Mouse (Mus musculus): ENCODE measurements around the gene Fads1.

Fads1 gene

DNA sequence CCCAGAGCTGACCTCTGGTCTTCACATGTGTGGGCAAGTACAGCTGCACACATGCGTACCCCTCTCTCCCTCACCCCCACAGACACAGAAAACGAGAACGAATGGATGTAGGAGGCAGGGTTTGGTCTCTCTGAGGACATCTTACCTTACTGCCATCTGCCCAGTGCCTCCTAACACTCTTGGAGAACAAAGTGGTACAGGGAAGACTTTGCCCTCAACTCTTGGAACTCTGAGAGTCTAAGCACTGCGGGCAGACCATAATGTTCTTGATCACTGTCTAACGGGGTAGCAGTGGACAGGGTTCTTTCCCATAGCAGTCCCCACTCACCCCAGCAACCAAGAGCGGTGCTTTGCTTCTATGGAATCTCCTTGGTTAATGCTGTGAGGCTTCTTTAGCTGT is 6.3 kb downstream of the Fads1 start:
- Histone ChIP-seq H3K36me3 (ENCODE audit: control insufficient read depth, insufficient read depth, low read length, poor library complexity, severe bottlenecking) (no peaks in the 10 kb centered on the region), H3K27me3 (ENCODE audit: control insufficient read depth, insufficient read depth, low read length, poor library complexity, severe bottlenecking) (no peaks in the 10 kb centered on the region)
- DNase-seq (ENCODE audit: low read depth, low spot score) = no peak

DNA sequence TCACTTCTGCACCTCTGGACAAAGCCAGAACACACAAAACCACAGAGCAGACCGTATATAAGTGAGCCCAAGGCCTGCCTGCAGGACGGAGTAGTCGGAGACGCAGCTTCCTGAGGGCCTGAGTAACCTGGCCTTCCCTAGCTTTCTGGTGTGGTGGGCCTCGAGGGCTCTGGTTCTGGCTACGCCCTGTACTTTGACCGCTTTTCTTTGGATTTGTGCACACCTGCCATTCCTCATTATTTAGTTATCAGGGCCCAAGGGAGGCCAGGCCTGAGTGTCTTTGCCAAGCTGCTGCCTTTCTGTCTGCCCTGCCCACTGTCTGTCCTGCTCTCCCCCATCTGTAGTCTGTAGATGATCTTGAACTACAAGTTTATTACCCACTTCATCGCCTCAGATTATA is 7.3 kb downstream of the Fads1 start:
- Histone ChIP-seq H3K27me3 (ENCODE audit: control insufficient read depth, insufficient read depth, low read length, poor library complexity, severe bottlenecking) (no peaks in the 10 kb centered on the region), H3K36me3 (ENCODE audit: control insufficient read depth, insufficient read depth, low read length, poor library complexity, severe bottlenecking) (no peaks in the 10 kb centered on the region)
- DNase-seq (ENCODE audit: low read depth, low spot score) = no peak

DNA sequence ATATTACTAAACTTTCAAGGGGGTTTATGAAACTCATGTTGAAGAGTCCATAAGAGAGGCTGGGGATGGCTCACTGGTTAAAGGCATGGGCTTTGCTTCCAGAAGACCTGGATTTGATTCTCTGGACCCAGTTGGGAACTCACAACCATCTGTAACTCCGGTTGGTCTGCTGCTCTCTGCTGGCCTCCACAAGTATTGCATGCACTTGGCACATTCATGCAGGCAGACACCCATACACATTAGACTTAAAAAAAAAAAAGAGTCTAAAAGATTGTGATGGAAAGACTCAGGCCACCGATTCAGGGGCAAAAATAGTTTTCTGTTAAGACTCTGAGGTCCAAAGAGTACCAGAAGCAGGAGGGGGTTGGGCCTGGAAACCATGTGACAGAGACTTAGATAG is 8.1 kb downstream of the Fads1 start:
- peak; percentile 72 for DNase-seq (ENCODE audit: low read depth, low spot score)
- no peaks in the 10 kb centered on the region for H3K36me3 ChIP-seq (ENCODE audit: control insufficient read depth, insufficient read depth, low read length, poor library complexity, severe bottlenecking)
- H3K27me3 ChIP-seq (ENCODE audit: control insufficient read depth, insufficient read depth, low read length, poor library complexity, severe bottlenecking) = no peaks in the 10 kb centered on the region

DNA sequence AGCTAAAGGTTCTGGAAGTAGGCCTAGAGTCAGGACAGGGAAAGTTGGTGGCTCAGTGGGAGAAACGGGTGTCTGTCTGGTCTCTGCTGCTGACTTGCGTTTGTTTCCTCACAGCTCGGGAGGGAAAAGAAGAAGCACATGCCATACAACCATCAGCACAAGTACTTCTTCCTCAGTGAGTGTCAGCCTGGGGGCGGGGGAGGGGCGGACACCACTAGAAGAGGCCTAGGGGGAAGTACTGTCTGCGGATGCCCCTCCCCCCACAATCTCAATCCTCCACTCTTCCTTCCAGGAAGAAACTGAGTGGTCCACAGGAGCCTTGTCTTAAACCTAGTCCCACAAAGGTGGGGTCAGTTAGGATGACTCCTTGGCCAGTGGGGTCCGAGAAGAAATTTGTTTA is 8.6 kb downstream of the Fads1 start:
- Histone ChIP-seq H3K36me3 (ENCODE audit: control insufficient read depth, insufficient read depth, low read length, poor library complexity, severe bottlenecking) (no peaks in the 10 kb centered on the region), H3K27me3 (ENCODE audit: control insufficient read depth, insufficient read depth, low read length, poor library complexity, severe bottlenecking) (no peaks in the 10 kb centered on the region)
- peak; percentile 39 for DNase-seq (ENCODE audit: low read depth, low spot score)

DNA sequence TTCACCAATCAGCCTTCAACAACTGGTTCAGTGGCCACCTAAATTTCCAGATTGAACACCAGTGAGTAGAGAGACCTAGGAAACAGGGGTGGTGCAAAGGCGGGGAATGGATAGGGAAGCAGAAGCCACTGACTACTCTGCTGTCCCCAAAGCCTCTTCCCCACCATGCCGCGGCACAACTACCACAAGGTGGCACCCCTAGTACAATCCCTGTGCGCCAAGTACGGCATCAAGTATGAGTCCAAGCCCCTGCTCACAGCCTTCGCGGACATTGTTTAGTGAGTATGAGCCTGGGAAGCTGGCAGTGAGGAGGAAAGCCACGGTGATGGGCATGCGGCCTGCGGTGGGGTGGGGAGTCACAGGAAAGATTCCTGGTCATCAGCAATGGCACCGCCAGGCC is 11.6 kb downstream of the Fads1 start:
- Histone ChIP-seq H3K36me3 (ENCODE audit: control insufficient read depth, insufficient read depth, low read length, poor library complexity, severe bottlenecking) (no peaks in the 10 kb centered on the region; the same call in 1 of the 2 replicates), H3K27me3 (ENCODE audit: control insufficient read depth, insufficient read depth, low read length, poor library complexity, severe bottlenecking) (no peaks in the 10 kb centered on the region)
- DNase-seq (ENCODE audit: low read depth, low spot score) = no peak

DNA sequence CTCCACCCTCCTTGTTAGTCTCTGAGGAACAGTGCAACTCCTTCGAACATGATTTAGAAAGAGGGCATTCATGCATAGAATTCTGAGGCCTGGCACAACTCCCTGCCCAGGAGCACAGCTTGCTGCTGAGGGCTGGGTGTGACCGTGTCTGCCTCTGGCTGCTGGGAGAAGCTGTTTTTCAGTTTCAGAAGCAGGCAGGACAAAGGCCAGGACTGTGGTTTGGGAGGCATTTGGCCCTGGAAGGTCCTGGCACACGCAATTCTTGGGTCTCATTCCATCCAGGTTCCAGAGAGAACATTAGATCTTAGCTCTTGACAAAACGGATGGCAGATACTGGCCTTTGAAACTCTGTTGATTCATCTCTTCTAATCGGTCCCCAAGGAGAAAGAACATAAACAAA is 12.6 kb downstream of the Fads1 start:
- peaks cover 4% of the 10 kb centered on the region for H3K36me3 ChIP-seq (ENCODE audit: control insufficient read depth, insufficient read depth, low read length, poor library complexity, severe bottlenecking)

DNA sequence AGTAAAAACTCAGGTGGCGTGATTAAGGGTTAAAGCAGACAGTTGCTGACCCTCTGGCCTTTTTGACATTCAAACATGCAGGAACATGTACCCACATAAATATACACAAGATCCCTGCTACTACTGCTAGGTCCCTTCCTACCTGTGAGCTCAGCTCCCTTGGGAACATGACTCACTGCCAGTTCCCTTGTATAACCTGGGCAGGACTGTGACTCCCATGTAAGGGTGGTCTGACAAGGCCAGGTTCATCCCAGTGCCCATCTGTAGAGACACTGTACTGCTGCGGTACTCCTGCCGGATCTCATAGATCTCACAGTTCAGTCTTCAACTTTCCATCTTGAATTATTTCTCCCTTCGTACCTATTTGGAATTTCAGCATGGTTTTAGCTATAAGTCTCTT is 14.4 kb downstream of the Fads1 start:
- no peaks in the 10 kb centered on the region for H3K27me3 ChIP-seq (ENCODE audit: control insufficient read depth, insufficient read depth, low read length, poor library complexity, severe bottlenecking)
- DNase-seq (ENCODE audit: low read depth, low spot score) = no peak
- peaks cover 4% of the 10 kb centered on the region for H3K36me3 ChIP-seq (ENCODE audit: control insufficient read depth, insufficient read depth, low read length, poor library complexity, severe bottlenecking)

More for the DNA sequence above, 12.6 kb downstream of the Fads1 start:
- H3K27me3 ChIP-seq (ENCODE audit: control insufficient read depth, insufficient read depth, low read length, poor library complexity, severe bottlenecking) = no peaks in the 10 kb centered on the region
- DNase-seq (ENCODE audit: low read depth, low spot score) = no peak

DNA sequence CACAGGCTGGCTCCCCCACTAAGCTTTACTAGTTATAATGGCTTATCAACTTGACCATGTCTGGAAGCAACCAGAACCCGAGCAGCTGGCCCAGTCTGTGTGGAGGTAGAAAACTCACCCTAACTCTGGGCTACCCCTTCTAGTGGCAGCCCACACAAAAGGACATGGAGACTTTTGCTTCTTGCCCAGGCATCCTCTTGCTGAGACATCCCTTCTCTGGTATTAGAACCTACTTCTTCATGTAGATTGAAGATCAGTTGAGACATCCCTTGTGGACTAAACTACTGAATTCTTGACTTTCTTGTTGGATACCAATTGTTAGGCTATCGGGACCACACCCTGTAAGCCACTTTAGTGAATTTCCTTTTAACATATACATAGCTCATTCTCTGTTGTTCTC is 15.6 kb downstream of the Fads1 start:
- Histone ChIP-seq H3K36me3 (ENCODE audit: control insufficient read depth, insufficient read depth, low read length, poor library complexity, severe bottlenecking) (peaks cover 4% of the 10 kb centered on the region), H3K27me3 (ENCODE audit: control insufficient read depth, insufficient read depth, low read length, poor library complexity, severe bottlenecking) (no peaks in the 10 kb centered on the region)
- DNase-seq (ENCODE audit: low read depth, low spot score) = no peak

DNA sequence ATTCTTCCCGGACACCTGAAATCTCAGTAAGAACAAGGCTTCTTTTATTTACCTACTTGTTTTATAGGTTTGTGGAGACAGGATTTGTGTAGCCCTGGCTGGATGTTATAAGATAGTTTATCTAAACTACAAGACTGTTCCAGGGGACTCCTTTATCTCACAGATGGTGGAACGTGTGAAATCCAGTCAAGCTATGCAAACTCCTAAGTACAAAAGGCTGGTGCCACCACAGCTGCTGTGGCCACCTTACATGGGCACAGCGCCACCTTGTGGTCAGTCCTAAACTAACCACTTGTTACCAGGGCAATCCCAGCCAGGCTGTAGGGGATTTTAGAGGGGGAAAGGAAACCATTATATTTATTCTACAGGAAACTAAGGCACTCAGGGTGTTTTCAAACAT is 16.0 kb downstream of the Fads1 start:
- Histone ChIP-seq H3K27me3 (ENCODE audit: control insufficient read depth, insufficient read depth, low read length, poor library complexity, severe bottlenecking) (no peaks in the 10 kb centered on the region), H3K36me3 (ENCODE audit: control insufficient read depth, insufficient read depth, low read length, poor library complexity, severe bottlenecking) (peaks cover 4% of the 10 kb centered on the region)
- DNase-seq (ENCODE audit: low read depth, low spot score) = peak; percentile 86

DNA sequence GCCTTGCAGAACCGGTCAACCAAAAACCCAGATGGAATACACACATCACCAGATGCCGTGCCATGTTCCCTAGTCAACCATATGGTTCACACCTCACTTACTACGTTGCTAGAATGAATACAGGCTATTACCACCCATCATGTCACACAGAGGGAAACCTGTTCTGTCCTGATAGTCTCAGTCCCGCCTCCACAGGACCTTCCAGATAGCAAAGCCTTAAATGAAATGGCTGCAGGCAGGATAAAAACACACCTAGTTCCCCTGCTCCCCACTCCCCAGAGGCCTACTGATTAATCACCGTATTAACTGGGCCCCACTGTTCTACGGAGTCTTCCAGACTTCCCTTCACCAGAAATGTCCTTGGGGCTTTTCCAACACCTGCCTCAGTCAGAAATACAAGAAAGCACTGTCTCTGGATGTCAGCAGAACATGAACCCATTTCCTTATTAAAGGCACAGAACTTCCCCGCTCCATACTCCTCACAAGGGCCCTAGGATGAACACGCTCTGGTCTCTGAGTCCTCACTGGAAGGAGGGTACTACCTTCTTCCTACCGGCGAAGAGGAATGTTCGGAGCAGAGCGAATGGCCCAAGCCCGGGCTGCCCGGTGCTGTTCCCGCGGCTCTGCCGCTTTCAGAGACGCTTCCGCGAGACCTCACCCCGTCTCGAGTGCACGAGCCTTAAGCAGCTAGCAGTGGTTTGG is 20.6 kb downstream of the Fads1 start:
- peak; percentile 15 for DNase-seq (ENCODE audit: low read depth, low spot score)
- Histone ChIP-seq H3K27me3 (ENCODE audit: control insufficient read depth, insufficient read depth, low read length, poor library complexity, severe bottlenecking) (no peaks in the 10 kb centered on the region), H3K36me3 (ENCODE audit: control insufficient read depth, insufficient read depth, low read length, poor library complexity, severe bottlenecking) (peaks cover 4% of the 10 kb centered on the region)

DNA sequence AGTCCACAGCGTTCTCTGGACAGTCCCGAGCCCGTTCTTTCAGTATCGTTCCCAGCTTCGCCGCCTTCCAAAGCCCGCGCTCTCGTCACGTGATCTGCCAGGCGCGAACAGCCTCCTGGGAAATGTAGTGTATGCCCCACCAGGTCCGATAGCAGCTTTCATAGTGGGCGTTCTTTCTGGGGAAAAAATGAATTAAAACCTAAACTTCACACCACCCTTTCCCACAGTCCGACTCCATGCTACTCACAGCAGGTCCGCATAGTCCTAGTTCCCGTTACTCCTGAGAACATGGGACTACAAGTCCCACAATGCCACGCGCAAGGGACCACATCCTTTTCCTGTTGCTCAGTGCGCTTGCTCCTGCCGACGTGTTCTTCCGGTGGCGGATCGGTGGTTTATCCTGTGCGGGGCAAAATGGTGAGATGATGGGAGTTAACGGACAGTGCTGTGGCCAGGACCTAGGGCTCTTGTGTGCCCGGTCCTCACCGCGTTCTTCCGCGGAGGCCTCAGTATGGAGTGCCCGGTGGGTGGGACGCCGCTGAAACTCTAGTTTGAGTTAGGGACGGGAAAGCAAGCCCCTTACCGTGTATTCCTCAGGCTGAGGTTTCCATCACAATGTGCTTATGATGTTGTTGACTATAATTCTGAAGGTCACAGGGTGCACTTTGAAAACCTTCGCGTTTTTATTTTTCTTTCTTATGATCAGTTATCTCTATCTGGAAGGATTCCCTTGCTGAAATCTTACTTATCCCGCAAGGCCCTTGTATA is 21.3 kb downstream of the Fads1 start, which contains the start of the genes Tmem258 and Fen1:
Gene Tmem258 (plus strand): TSS at position 167 of the 768 bp plus-strand sequence.
Gene Fen1 (minus strand): TSS at position 322 of the 768 bp plus-strand sequence.
- DNase-seq (ENCODE audit: low read depth, low spot score) = peak; percentile 94
- H3K36me3 ChIP-seq (ENCODE audit: control insufficient read depth, insufficient read depth, low read length, poor library complexity, severe bottlenecking) = peaks cover 4% of the 10 kb centered on the region
- no peaks in the 10 kb centered on the region for H3K27me3 ChIP-seq (ENCODE audit: control insufficient read depth, insufficient read depth, low read length, poor library complexity, severe bottlenecking)

DNA sequence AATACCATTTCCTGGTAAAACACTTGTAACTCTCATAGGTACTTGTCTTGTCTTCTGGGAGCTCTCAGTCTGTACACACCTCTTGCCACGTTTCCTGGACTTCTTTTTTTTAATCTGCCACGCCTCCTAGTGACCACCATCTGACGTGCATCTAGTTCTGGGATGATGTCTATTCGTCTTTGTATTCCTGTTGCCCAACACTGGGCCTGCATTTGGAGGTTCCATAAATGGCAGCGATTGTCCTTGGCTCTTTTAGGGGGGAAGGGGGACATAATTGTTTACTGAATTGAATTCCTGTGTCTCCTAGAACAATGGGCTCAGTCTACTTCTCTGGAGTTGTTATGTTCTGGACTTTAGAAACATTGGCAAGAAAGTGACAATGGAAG is 21.9 kb downstream of the Fads1 start:
- Histone ChIP-seq H3K27me3 (ENCODE audit: control insufficient read depth, insufficient read depth, low read length, poor library complexity, severe bottlenecking) (no peaks in the 10 kb centered on the region), H3K36me3 (ENCODE audit: control insufficient read depth, insufficient read depth, low read length, poor library complexity, severe bottlenecking) (peaks cover 3% of the 10 kb centered on the region; the same call in 1 of the 2 replicates)
- peak; percentile 73 for DNase-seq (ENCODE audit: low read depth, low spot score)

DNA sequence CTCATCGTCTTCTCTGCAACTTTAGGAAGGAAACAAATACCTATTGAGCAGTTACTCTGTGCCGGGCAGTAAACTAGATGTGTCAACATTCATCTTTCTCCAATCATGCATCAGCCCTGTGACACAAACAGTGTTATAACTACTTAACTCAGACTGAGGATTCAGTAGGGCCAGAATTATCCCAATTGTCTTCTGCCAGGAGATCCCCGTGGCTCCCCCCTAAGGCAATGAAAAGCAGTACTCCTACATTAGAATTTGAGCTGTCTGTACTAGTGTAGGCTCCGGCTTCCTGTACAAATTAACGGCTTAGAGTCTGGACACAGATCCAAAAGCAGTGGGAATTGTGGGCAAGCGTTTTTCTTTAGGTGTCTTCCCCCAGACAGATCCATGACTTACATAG is 22.4 kb downstream of the Fads1 start:
- Histone ChIP-seq H3K27me3 (ENCODE audit: control insufficient read depth, insufficient read depth, low read length, poor library complexity, severe bottlenecking) (no peaks in the 10 kb centered on the region), H3K36me3 (ENCODE audit: control insufficient read depth, insufficient read depth, low read length, poor library complexity, severe bottlenecking) (peaks cover 1% of the 10 kb centered on the region; the same call in 1 of the 2 replicates)
- no peak for DNase-seq (ENCODE audit: low read depth, low spot score)

DNA sequence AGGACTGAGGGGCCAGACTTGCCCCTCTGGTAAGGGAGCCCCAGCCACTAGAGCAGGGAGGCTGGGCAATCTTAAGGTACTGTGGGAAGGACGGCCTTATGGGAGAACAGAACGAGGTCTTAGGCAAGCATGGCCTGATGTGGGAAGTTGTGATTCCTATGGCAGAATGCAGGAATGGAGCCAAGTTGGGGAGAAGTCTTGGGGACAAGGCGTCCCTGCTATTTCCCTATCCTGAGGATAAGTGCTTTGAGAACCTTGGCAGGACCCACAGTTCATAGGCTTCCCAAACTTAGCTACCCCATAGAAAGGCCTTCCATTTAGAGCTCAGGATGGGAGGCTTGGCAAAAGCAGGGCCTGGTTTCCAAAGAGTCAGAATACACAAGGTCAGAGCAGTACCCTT is 26.2 kb downstream of the Fads1 start:
- Histone ChIP-seq H3K36me3 (ENCODE audit: control insufficient read depth, insufficient read depth, low read length, poor library complexity, severe bottlenecking) (no peaks in the 10 kb centered on the region), H3K27me3 (ENCODE audit: control insufficient read depth, insufficient read depth, low read length, poor library complexity, severe bottlenecking) (no peaks in the 10 kb centered on the region)
- no peak for DNase-seq (ENCODE audit: low read depth, low spot score)

DNA sequence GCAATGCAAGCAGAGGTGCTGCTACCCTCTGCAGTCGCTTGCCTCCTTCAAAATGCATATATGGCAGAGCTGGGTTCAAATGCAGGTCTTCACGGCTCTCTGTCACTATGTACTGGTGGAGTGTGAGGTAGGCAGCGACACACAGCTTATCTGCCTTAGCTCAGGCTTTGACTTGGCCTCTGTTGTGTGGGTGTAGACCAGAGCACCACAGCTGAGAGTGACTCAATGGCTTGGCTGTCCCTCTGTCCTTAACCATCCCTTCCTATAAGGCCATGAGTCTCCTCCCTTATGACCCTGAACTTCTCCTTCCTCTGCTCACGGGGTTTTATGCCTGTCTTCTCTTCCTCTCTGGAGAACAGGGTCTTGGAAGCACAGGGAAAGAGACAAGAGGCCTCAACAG is 28.2 kb downstream of the Fads1 start:
- DNase-seq (ENCODE audit: low read depth, low spot score) = no peak
- Histone ChIP-seq H3K36me3 (ENCODE audit: control insufficient read depth, insufficient read depth, low read length, poor library complexity, severe bottlenecking) (no peaks in the 10 kb centered on the region), H3K27me3 (ENCODE audit: control insufficient read depth, insufficient read depth, low read length, poor library complexity, severe bottlenecking) (no peaks in the 10 kb centered on the region)
